Mouse (Mus musculus) limb, embryonic 15.5 days (tissue): ENCODE measurements at regions not wholly inside any gene's neighbourhood (a gene's known extent, or its start where the extent isn't known, plus 50 kb on each side); places are given as distances from the start of the nearest gene placed in this dataset.
A peak's percentile ranks its signal among the peaks of the same experiment; 100 is the strongest.

Experiments
- ATAC-seq: fragments of 200-750 bp; cut with Nextera tagmentation; 2 replicates; pipeline ENCODE4 v1.8.0; 2017; ENCODE audit warnings: low read depth, moderate TSS enrichment; ENCODE audit not compliant: insufficient number of reproducible peaks, low FRiP score, low TSS enrichment
- H3K27ac ChIP-seq: fragments of 300-500 bp; sonication (generic); 2 replicates; pipeline ENCODE4 v1.5.1; 2015; ENCODE audit warnings: moderate library complexity, mild to moderate bottlenecking, inconsistent platforms
- H3K27me3 ChIP-seq: fragments of 300-500 bp; sonication (generic); 2 replicates; pipeline ENCODE4 v1.6.1; 2015; ENCODE audit warnings: inconsistent platforms
- H3K36me3 ChIP-seq: fragments of 300-500 bp; sonication (generic); 2 replicates; pipeline ENCODE4 v1.6.1; 2015; ENCODE audit warnings: inconsistent platforms
- H3K4me1 ChIP-seq: fragments of 300-500 bp; sonication (generic); 2 replicates; pipeline ENCODE4 v1.6.1; 2015; ENCODE audit warnings: inconsistent platforms
- H3K4me2 ChIP-seq: fragments of 300-500 bp; sonication (generic); 2 replicates; pipeline ENCODE4 v1.6.1; 2015; ENCODE audit warnings: mild to moderate bottlenecking, inconsistent platforms
- H3K4me3 ChIP-seq: fragments of 300-500 bp; sonication (generic); 2 replicates; pipeline ENCODE4 v1.5.1; 2015; ENCODE audit warnings: mild to moderate bottlenecking, inconsistent platforms
- H3K9ac ChIP-seq: fragments of 300-500 bp; sonication (generic); 2 replicates; pipeline ENCODE4 v1.6.1; 2015; ENCODE audit warnings: inconsistent platforms
- H3K9me3 ChIP-seq: fragments of 300-500 bp; sonication (generic); 2 replicates; pipeline ENCODE4 v1.6.1; 2016; ENCODE audit warnings: inconsistent platforms
- WGBS: fragments of 180-500 bp; shearing (Covaris S2); methylation state at CpG from one replicate; pipeline ENCODE4 v1.1.7; 2015; 5-methylcytosine and 5-hydroxymethylcytosine counted together

DNA sequence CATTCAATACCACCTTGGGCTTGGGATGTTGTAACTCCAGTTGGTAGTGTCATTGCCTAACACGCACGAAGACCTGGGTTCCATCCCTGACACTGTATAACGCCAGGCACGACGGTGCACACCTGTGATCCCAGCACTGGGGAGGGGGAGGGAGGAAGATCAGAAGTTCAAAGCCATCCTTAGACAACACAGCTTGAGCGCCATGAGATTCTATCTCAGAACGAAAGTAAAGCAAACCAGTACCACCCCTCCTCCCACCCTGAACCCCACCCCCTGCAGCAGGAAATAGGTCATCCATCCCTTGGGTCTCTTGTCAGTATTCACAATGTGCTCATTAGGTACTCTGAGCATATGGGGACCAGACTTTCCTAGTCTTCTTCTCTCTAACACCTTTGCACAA, 162.2 kb upstream of the Haao start:
- Histone ChIP-seq H3K9ac (no peak overlapping the region), H3K4me1 (peaks cover 25% of the 10 kb centered on the region), H3K27ac (no peak overlapping the region), H3K36me3 (no peaks in the 10 kb centered on the region), H3K4me3 (no peak overlapping the region), H3K4me2 (no peak overlapping the region), H3K9me3 (no peaks in the 10 kb centered on the region), H3K27me3 (no peaks in the 10 kb centered on the region)
- no peak for ATAC-seq
- 70% methylated on average over 7 of the region's 7 CpGs for WGBS

DNA sequence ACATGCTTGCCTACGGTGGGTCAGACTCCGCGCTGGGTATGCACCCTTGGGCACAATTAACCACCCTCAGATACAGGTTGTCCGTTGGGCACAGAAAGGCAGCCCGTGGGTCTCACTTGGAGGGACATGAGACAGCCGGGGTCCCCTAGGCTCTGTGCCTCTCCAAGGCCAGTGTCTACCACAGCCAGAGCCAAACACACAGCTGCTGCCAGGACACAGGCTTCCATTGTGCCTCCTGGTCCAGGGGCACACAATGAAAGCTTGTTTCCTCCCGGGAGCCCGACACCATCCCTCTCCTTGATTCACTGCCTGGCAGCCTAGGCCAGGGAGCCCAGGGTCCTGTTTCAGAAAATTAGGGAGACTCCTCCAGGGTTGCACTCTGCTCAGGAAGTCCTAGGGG, 161.4 kb upstream of the Haao start:
- H3K27ac ChIP-seq: peak overlapping the region; percentile 71
- H3K27me3 ChIP-seq: no peaks in the 10 kb centered on the region
- H3K9ac ChIP-seq: no peak overlapping the region
- H3K4me1 ChIP-seq: peaks cover 31% of the 10 kb centered on the region
- ATAC-seq: peak; percentile 56; the same call in 1 of the 2 replicates
- H3K9me3 ChIP-seq: no peaks in the 10 kb centered on the region
- no peak overlapping the region for H3K4me2 ChIP-seq
- no peaks in the 10 kb centered on the region for H3K36me3 ChIP-seq
- 71% methylated on average over 8 of the region's 8 CpGs for WGBS
- no peak overlapping the region for H3K4me3 ChIP-seq

DNA sequence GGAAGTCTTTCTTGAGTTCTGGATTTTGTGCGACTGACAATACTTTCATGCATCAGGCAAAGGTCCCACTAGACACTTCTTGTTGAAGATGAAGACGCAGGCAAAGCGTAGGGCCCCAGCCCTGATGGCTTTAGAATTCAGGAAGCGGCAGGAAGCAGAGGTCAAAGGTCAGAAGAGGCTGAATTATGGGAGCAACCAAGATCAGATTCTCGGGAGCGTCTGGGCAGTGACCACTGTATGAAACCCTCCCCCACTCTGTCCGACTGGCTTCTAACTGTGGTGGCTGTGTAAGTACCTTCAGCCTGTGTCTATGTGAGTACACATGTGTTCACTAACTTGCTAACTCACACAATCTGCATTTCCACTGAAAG, 160.9 kb upstream of the Haao start:
- Histone ChIP-seq H3K9me3 (no peaks in the 10 kb centered on the region), H3K4me1 (peaks cover 34% of the 10 kb centered on the region), H3K36me3 (no peaks in the 10 kb centered on the region), H3K4me2 (no peak overlapping the region), H3K27me3 (no peaks in the 10 kb centered on the region), H3K9ac (no peak overlapping the region), H3K4me3 (no peak overlapping the region), H3K27ac (peak overlapping the region; percentile 71; the same call in 1 of the 2 replicates)
- WGBS: 60% methylated on average over 7 of the region's 7 CpGs
- no peak for ATAC-seq

DNA sequence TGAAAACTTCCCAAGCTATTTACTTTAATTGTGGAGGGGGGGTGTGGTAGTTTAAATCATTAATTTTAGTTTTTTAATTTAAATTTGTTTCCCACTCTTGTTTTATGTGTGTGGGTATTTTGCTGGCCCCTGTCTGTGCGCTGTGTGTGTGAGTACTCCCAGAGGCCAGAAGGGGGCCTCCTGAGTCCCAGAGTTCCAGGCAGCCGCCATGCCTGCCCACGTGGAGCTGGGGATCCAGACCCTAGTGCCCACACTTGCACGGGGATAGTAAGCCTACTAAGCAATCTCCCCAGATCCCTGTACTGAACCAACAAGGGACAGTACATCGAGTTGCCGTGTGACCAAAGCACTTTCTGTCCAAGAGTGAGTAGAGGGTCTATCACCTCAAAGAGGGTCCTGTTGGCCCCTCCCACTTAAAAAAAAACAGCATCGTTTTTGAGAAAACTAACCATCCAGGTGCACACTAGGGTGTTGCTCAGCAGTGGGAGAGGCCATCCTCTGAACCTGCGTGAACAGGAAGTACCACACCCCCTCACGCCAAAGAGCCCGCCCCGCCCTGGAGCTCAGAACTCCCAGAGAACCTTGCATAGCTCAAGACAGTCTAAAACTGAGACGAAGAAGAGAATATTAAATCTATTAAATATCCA, 160.4 kb upstream of the Haao start:
- WGBS: 82% methylated on average over 12 of the region's 12 CpGs

DNA sequence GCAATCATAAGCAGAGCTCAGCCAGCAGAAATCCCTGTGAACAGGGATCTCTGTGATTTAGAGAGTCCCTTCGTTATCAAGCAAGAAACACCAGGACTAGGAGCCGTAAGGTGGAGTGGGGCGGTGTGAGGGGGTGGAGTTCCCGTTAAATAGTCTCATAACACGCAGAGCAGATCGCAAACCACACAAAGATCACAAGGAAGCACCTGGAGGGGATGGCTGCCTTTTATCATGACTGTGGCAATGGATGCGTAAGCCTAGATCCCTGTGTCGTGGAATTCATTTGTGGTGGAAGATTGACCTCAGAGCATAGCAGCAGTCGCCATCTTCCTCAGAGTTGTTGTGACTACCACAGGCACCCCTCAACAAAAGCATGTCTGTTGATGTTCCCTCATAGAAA, 159.0 kb upstream of the Haao start:
- Histone ChIP-seq H3K4me1 (peaks cover 35% of the 10 kb centered on the region), H3K4me2 (no peak overlapping the region), H3K4me3 (no peak overlapping the region), H3K27ac (no peak overlapping the region), H3K9ac (no peak overlapping the region), H3K36me3 (no peaks in the 10 kb centered on the region), H3K9me3 (no peaks in the 10 kb centered on the region), H3K27me3 (no peaks in the 10 kb centered on the region)
- no peak for ATAC-seq
- 71% methylated on average over 9 of the region's 9 CpGs for WGBS

More for the DNA sequence above, 160.4 kb upstream of the Haao start:
- no peaks in the 10 kb centered on the region for H3K27me3 ChIP-seq
- no peaks in the 10 kb centered on the region for H3K36me3 ChIP-seq
- H3K4me3 ChIP-seq: no peak overlapping the region
- H3K4me1 ChIP-seq: peaks cover 35% of the 10 kb centered on the region
- H3K9me3 ChIP-seq: no peaks in the 10 kb centered on the region
- ATAC-seq: no peak
- no peak overlapping the region for H3K9ac ChIP-seq
- no peak overlapping the region; the same call in 1 of the 2 replicates for H3K27ac ChIP-seq
- H3K4me2 ChIP-seq: no peak overlapping the region

DNA sequence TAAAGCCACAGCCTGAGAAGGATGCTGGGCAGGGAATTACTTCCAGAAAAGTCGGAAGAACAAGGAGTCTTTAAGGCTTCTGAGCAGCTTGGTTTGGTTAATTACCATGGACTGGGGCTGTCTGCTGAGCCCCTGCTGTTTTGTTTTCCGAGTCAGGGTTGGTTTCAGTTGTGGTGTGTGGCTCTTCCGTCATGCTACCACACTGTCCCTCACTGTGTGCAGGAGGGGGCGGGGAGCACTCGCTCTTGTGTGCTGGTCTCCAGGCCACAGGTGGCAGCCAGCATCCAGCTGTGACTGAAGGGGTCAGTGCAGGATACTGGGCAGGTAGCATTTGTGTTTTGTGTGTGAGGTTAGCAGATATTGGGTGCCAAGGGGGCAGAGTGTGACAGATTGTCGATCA, 156.5 kb upstream of the Haao start:
- Histone ChIP-seq H3K4me1 (peaks cover 34% of the 10 kb centered on the region), H3K9me3 (no peaks in the 10 kb centered on the region), H3K4me3 (no peak overlapping the region), H3K27ac (peak overlapping the region; percentile 85), H3K27me3 (no peaks in the 10 kb centered on the region), H3K36me3 (no peaks in the 10 kb centered on the region), H3K4me2 (no peak overlapping the region), H3K9ac (no peak overlapping the region)
- 35% methylated on average over 6 of the region's 6 CpGs for WGBS
- no peak for ATAC-seq

DNA sequence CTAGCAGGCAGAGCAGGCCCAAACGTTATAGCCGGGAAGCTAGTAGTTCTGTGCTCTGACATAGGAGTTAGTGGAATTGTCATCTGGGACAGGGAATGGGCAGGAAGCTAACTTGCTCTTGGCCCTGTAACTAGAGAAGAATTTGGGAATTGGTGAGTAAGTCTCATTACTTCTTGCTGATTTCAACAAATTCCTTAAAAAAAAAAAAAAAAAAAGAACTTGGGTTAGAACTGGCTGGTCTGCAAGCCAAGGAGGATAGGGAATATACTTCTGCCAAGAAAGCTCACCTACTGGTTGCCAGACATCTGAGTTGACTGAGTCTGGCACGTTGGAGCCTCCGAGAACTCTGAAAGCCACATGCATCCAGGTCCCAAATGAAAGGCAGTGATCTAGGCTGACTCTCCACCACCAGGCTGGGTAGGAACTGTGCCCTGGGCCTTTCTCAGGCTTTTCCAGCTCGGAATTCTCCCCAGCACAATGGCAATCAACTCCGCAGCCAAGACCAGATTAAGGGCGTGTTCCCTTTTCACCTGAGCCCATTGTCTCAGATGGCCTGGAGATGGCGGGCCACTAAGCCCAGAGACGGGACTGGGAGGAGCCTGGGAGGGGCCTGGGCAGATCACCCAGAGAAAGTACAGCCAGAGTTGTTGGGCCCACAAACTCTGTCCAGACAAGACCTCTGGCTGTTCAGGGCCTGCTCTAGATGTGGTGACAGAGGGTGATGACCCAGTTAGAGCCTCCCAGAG, 155.9 kb upstream of the Haao start:
- Histone ChIP-seq H3K9ac (no peak overlapping the region), H3K4me2 (no peak overlapping the region), H3K27ac (peak overlapping the region; percentile 85), H3K36me3 (no peaks in the 10 kb centered on the region), H3K27me3 (no peaks in the 10 kb centered on the region), H3K4me1 (peaks cover 34% of the 10 kb centered on the region), H3K9me3 (no peaks in the 10 kb centered on the region), H3K4me3 (no peak overlapping the region)
- 0 out of 2 replicates have a peak, but pooled peaks have one; percentile 26 for ATAC-seq
- WGBS: 39% methylated on average over 9 of the region's 9 CpGs

DNA sequence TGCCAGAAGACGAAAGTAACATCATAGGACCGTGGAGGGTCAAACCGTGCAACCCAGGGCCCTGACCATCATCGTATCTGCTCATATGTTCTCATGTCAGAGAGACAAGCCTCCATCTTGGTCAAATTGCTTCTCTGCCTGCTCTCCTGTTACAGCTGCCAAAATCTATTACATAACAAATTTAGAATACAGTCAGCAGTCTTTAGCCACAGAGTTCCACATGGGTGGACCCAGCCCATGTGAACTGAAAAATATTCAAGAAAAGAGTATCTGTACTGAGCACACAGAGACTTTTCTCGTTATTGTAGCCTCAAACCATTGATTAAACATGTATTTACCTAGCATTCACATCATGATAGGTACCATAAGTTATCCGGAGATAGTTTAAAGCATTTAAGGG, 155.2 kb upstream of the Haao start:
- 83% methylated on average over 6 of the region's 6 CpGs for WGBS
- ATAC-seq: no peak
- no peak overlapping the region for H3K4me2 ChIP-seq
- peaks cover 30% of the 10 kb centered on the region for H3K4me1 ChIP-seq
- H3K9ac ChIP-seq: no peak overlapping the region
- H3K27ac ChIP-seq: peak overlapping the region; percentile 85
- no peaks in the 10 kb centered on the region for H3K9me3 ChIP-seq
- H3K27me3 ChIP-seq: no peaks in the 10 kb centered on the region
- H3K4me3 ChIP-seq: no peak overlapping the region
- H3K36me3 ChIP-seq: no peaks in the 10 kb centered on the region

DNA sequence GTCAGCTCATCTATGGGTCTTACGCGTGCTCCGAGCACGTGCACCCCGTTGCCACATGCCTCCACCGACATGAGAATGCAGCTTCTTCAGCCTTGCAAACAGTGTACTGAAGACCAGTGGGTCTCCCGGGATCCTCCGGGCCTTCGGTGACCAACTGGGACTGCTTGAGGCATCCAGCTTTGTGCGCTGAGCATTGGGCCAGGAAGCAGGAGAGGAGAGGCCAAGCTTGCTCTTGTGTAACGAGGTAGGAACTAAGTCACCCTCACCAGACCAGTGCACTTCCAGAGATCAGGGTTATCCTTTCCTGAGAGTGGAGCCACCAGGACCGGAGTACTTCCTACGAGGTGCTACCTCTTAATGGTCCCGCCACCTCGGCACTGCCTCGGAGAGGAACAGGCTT, 154.6 kb upstream of the Haao start:
- no peaks in the 10 kb centered on the region for H3K9me3 ChIP-seq
- no peaks in the 10 kb centered on the region for H3K27me3 ChIP-seq
- H3K4me2 ChIP-seq: no peak overlapping the region
- H3K27ac ChIP-seq: peak overlapping the region; percentile 85; the same call in 1 of the 2 replicates
- 93% methylated on average over 16 of the region's 16 CpGs for WGBS
- H3K36me3 ChIP-seq: no peaks in the 10 kb centered on the region
- no peak overlapping the region for H3K4me3 ChIP-seq
- peaks cover 35% of the 10 kb centered on the region for H3K4me1 ChIP-seq
- no peak overlapping the region for H3K9ac ChIP-seq
- no peak for ATAC-seq

DNA sequence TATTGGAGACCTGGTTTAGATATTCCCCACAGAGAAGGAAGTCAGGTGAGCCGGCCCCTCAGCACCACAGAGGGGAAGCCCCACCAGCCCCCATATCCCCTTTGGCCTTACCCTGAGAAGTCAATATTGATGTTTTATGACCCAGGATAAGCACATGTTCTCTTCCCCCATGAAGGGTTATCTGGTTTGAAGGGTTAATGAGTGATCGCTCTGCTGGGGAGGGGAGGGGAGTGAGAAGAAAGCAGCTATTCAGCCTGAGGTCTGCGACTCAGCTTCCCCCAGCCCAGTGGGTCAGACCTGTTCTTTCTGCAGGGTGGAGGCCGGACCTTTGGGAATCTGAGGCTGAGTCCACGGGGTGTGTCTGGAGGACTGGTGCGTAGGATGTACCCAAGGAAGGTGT, 152.4 kb upstream of the Haao start:
- no peak overlapping the region for H3K4me2 ChIP-seq
- no peak overlapping the region for H3K4me3 ChIP-seq
- H3K9me3 ChIP-seq: no peaks in the 10 kb centered on the region
- no peak overlapping the region for H3K27ac ChIP-seq
- H3K27me3 ChIP-seq: no peaks in the 10 kb centered on the region
- no peaks in the 10 kb centered on the region for H3K36me3 ChIP-seq
- WGBS: 76% methylated on average over 6 of the region's 6 CpGs
- H3K4me1 ChIP-seq: peaks cover 30% of the 10 kb centered on the region
- H3K9ac ChIP-seq: no peak overlapping the region
- ATAC-seq: no peak

DNA sequence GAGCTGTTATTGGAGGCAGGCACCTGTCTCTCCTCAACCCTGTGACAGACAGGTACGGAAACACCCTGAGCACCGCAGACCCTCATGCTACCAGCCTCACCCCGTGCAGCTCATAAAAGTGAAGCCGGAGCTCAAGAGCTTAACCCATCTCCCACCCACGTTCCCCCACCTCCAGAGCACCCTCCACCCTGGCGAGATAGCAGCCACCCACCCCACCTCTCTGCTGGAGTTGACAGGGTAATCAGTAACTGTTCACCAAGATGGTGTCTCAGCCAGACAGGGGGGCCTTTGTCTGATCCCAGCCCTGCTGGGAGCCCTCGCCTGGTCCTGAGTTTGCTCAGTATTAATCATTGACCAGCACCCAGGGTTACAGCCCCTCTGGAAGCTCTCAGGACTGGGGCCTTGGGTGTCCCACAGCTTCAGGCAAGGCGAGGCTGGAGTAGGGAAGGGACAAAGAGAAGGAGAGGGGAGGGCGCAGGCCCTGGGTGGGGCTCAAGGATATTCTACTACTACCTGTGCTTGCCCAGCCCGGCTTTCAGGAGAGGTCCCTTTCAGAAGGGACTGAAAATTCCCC, 151.3 kb upstream of the Haao start:
- no peak overlapping the region for H3K9ac ChIP-seq
- no peak overlapping the region for H3K4me2 ChIP-seq
- H3K27me3 ChIP-seq: no peaks in the 10 kb centered on the region
- no peak overlapping the region for H3K27ac ChIP-seq
- no peaks in the 10 kb centered on the region for H3K9me3 ChIP-seq
- peaks cover 19% of the 10 kb centered on the region for H3K4me1 ChIP-seq
- H3K4me3 ChIP-seq: no peak overlapping the region
- WGBS: 63% methylated on average over 10 of the region's 10 CpGs
- ATAC-seq: no peak
- no peaks in the 10 kb centered on the region for H3K36me3 ChIP-seq

DNA sequence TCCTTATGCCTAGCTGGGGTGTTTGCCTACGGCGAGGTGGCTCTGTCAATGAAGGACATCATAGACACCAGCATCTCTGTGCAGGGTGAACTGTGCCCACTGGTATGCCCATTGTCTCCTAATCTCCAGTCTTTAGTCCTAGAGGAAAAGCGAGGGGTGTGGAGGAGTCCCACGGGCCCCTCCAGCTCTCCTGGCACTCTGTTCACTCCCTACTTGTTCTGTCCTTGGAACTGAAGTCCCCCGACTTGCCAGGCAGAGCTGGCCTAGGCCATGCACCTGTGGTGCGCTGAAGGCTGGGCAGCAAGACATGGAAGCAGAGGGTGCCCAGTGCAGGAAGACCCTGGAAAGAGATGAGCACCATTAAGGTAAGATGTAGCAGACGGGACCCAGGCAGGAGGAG, 150.6 kb upstream of the Haao start:
- Histone ChIP-seq H3K4me2 (no peak overlapping the region), H3K36me3 (no peaks in the 10 kb centered on the region), H3K9me3 (no peaks in the 10 kb centered on the region), H3K9ac (no peak overlapping the region), H3K4me1 (peaks cover 16% of the 10 kb centered on the region; the same call in 1 of the 2 replicates), H3K4me3 (no peak overlapping the region), H3K27ac (no peak overlapping the region), H3K27me3 (no peaks in the 10 kb centered on the region)
- no peak for ATAC-seq
- WGBS: 97% methylated on average over 7 of the region's 7 CpGs
